Mouse (Mus musculus) hindbrain, embryonic 11.5 days (tissue): ENCODE data around the gene Hemgn. TPM values are rescaled to one million over a fixed set of nuclear protein-coding genes. Genes with fewer than 3 reads are reported as not detected.

Source experiments
- ATAC-seq: fragments of 200-750 bp; cut with Nextera tagmentation; 2 replicates; pipeline ENCODE4 v1.8.0; 2017; ENCODE audit warnings: mild to moderate bottlenecking, moderate TSS enrichment, moderate library complexity; ENCODE audit not compliant: low FRiP score
- DNase-seq: peaks from one replicate; pipeline ENCODE4 v3.0.0-alpha.2; 2015; ENCODE audit warnings: low spot score
- H3K27ac ChIP-seq: fragments of 300-500 bp; sonication (generic); 2 replicates; pipeline ENCODE4 v1.5.1; 2014; ENCODE audit warnings: mild to moderate bottlenecking, low read depth, low read length
- H3K27me3 ChIP-seq: fragments of 300-500 bp; sonication (generic); 2 replicates; pipeline ENCODE4 v1.6.1; 2014; ENCODE audit warnings: mild to moderate bottlenecking, low read length, moderate library complexity, mixed read lengths; ENCODE audit not compliant: control insufficient read depth, insufficient read depth
- H3K36me3 ChIP-seq: fragments of 300-500 bp; sonication (generic); 2 replicates; pipeline ENCODE4 v1.6.1; 2014; ENCODE audit warnings: mild to moderate bottlenecking, low read length, moderate library complexity, mixed read lengths; ENCODE audit not compliant: control insufficient read depth, insufficient read depth
- H3K4me1 ChIP-seq: fragments of 300-500 bp; sonication (generic); replicated peaks from 2 replicates; pipeline ENCODE4 v1.6.1; 2014; ENCODE audit warnings: low read length, mixed read lengths; ENCODE audit not compliant: control insufficient read depth, insufficient read depth
- H3K4me2 ChIP-seq: fragments of 300-500 bp; sonication (generic); replicated peaks from 2 replicates; pipeline ENCODE4 v1.6.1; 2014; ENCODE audit warnings: mild to moderate bottlenecking, low read depth, low read length
- H3K4me3 ChIP-seq: fragments of 300-500 bp; sonication (generic); 2 replicates; pipeline ENCODE4 v1.5.1; 2014; ENCODE audit warnings: low read depth, low read length
- H3K9ac ChIP-seq: fragments of 300-500 bp; sonication (generic); 2 replicates; pipeline ENCODE4 v1.6.1; 2014; ENCODE audit warnings: low read depth, low read length
- H3K9me3 ChIP-seq: fragments of 300-500 bp; sonication (generic); 2 replicates; pipeline ENCODE4 v1.6.1; 2016; ENCODE audit warnings: low read length; ENCODE audit not compliant: control insufficient read depth
- WGBS: fragments of 180-500 bp; shearing (Covaris S2); extraction: QIAGEN DNeasy Blood & Tissue Kit; methylation state at CpG from one replicate; pipeline ENCODE4 v1.1.7; 2014; 5-methylcytosine and 5-hydroxymethylcytosine counted together
- polyA plus RNA-seq: library from polyadenylated mRNA; unstranded; fragments of >200 nt; fragmentation: Nextera tagmentation; extraction: Ambion mirVana; gene quantifications from 2 replicates; pipeline ENCODE4 v1.2.1, GENCODE M21; 2014

The Hemgn gene
- polyA plus RNA-seq, 1 experiment from 2014 or later: 16.1 TPM

GRCm38 (mm10) chr4:46428903-46429499, 15.7 kb upstream of the Hemgn start:
- no peak for DNase-seq
- Histone ChIP-seq H3K4me1 (no peaks in the 10 kb centered on the region), H3K4me2 (no peak overlapping the region), H3K4me3 (no peak overlapping the region), H3K9ac (no peak overlapping the region), H3K9me3 (no peaks in the 10 kb centered on the region), H3K27ac (no peak overlapping the region), H3K36me3 (no peaks in the 10 kb centered on the region), H3K27me3 (no peaks in the 10 kb centered on the region)
- ATAC-seq: no peak
- 57% methylated on average over 10 of the region's 10 CpGs for WGBS

- Histone ChIP-seq H3K4me1 (no peaks in the 10 kb centered on the region), H3K4me3 (no peak overlapping the region), H3K27me3 (no peaks in the 10 kb centered on the region), H3K9me3 (no peaks in the 10 kb centered on the region), H3K27ac (no peak overlapping the region), H3K4me2 (no peak overlapping the region), H3K36me3 (no peaks in the 10 kb centered on the region), H3K9ac (no peak overlapping the region)
- 79% methylated on average over 8 of the region's 8 CpGs for WGBS
- no peak for ATAC-seq
- DNase-seq: no peak
Observed at GRCm38 (mm10) chr4:46422625-46423024, 9.3 kb upstream of the Hemgn start.

GRCm38 (mm10) chr4:46418851-46419250, 5.5 kb upstream of the Hemgn start:
- no peaks in the 10 kb centered on the region for H3K27me3 ChIP-seq
- no peak for ATAC-seq
- H3K4me2 ChIP-seq: no peak overlapping the region
- no peak overlapping the region for H3K4me3 ChIP-seq
- H3K4me1 ChIP-seq: no peaks in the 10 kb centered on the region
- H3K9ac ChIP-seq: no peak overlapping the region
- 93% methylated on average over 9 of the region's 9 CpGs for WGBS
- no peaks in the 10 kb centered on the region for H3K9me3 ChIP-seq
- no peak for DNase-seq
- no peaks in the 10 kb centered on the region for H3K36me3 ChIP-seq
- H3K27ac ChIP-seq: no peak overlapping the region

GRCm38 (mm10) chr4:46417491-46417890, 4.2 kb upstream of the Hemgn start:
- no peak for ATAC-seq
- no peak overlapping the region for H3K4me2 ChIP-seq
- H3K9ac ChIP-seq: no peak overlapping the region
- peak; percentile 3 for DNase-seq
- H3K4me3 ChIP-seq: no peak overlapping the region
- H3K27me3 ChIP-seq: no peaks in the 10 kb centered on the region
- WGBS: 75% methylated on average over 3 of the region's 3 CpGs
- no peaks in the 10 kb centered on the region for H3K9me3 ChIP-seq
- H3K36me3 ChIP-seq: no peaks in the 10 kb centered on the region
- H3K4me1 ChIP-seq: no peaks in the 10 kb centered on the region
- no peak overlapping the region for H3K27ac ChIP-seq

- Histone ChIP-seq H3K9ac (no peak overlapping the region), H3K4me3 (no peak overlapping the region), H3K27ac (no peak overlapping the region), H3K36me3 (no peaks in the 10 kb centered on the region), H3K9me3 (no peaks in the 10 kb centered on the region), H3K4me1 (no peaks in the 10 kb centered on the region), H3K27me3 (no peaks in the 10 kb centered on the region), H3K4me2 (no peak overlapping the region)
- 46% methylated on average over 1 of the region's 1 CpGs for WGBS
- ATAC-seq: no peak
- DNase-seq: no peak
Observed at GRCm38 (mm10) chr4:46412113-46412512, 1.2 kb downstream of the Hemgn start.

GRCm38 (mm10) chr4:46411489-46411888, 1.8 kb downstream of the Hemgn start:
- H3K9me3 ChIP-seq: no peaks in the 10 kb centered on the region
- H3K9ac ChIP-seq: no peak overlapping the region
- H3K36me3 ChIP-seq: no peaks in the 10 kb centered on the region
- H3K27ac ChIP-seq: no peak overlapping the region
- DNase-seq (no peak), ATAC-seq (no peak)
- no peak overlapping the region for H3K4me3 ChIP-seq
- no peak overlapping the region for H3K4me2 ChIP-seq
- 81% methylated on average over 6 of the region's 6 CpGs for WGBS
- H3K4me1 ChIP-seq: no peaks in the 10 kb centered on the region
- H3K27me3 ChIP-seq: no peaks in the 10 kb centered on the region

GRCm38 (mm10) chr4:46410677-46411076, 2.6 kb downstream of the Hemgn start:
- Histone ChIP-seq H3K4me2 (no peak overlapping the region), H3K27me3 (no peaks in the 10 kb centered on the region), H3K9ac (0 out of 2 replicates have a peak overlapping the region, but pooled peaks have one; percentile 11), H3K4me1 (no peaks in the 10 kb centered on the region), H3K4me3 (no peak overlapping the region), H3K36me3 (no peaks in the 10 kb centered on the region), H3K27ac (no peak overlapping the region), H3K9me3 (no peaks in the 10 kb centered on the region)
- no peak for DNase-seq
- ATAC-seq: no peak
- 92% methylated on average over 5 of the region's 5 CpGs for WGBS

GRCm38 (mm10) chr4:46406966-46407703, 6.2 kb downstream of the Hemgn start:
- Histone ChIP-seq H3K4me1 (no peaks in the 10 kb centered on the region), H3K27me3 (no peaks in the 10 kb centered on the region), H3K4me2 (no peak overlapping the region), H3K27ac (no peak overlapping the region), H3K36me3 (no peaks in the 10 kb centered on the region), H3K9ac (no peak overlapping the region), H3K4me3 (no peak overlapping the region), H3K9me3 (no peaks in the 10 kb centered on the region)
- DNase-seq (no peak), ATAC-seq (no peak)
- WGBS: 89% methylated on average over 8 of the region's 8 CpGs
